Mouse (Mus musculus) bone marrow, adult 2 months (tissue): ENCODE data around the gene Gm527. TPM values are rescaled to one million over a fixed set of nuclear protein-coding genes. Genes with fewer than 3 reads are reported as not detected.

Source experiments
- H3K27ac ChIP-seq: fragments of 200-500 bp; 2 replicates; pipeline ENCODE4 v1.5.1; 2012; ENCODE audit warnings: low read depth, mild to moderate bottlenecking, control low read depth, inconsistent platforms, low read length; ENCODE audit not compliant: control insufficient read depth, poor library complexity, insufficient read depth
- H3K4me1 ChIP-seq: fragments of 200-500 bp; 2 replicates; pipeline ENCODE4 v1.6.1; 2011; ENCODE audit warnings: low read length; ENCODE audit not compliant: control insufficient read depth, insufficient read depth
- H3K4me3 ChIP-seq: fragments of 200-500 bp; replicated peaks from 2 replicates; pipeline ENCODE3; 2011; ENCODE audit warnings: mild to moderate bottlenecking, low read depth, low read length, control low read depth; ENCODE audit not compliant: control insufficient read depth
- CTCF ChIP-seq: fragments of 200-500 bp; IDR thresholded peaks from 2 replicates; pipeline ENCODE4 v1.5.1; 2011; ENCODE audit warnings: low read length, control low read depth; ENCODE audit not compliant: control insufficient read depth, insufficient read depth
- POLR2A ChIP-seq: fragments of 200-500 bp; IDR thresholded peaks from 2 replicates; pipeline ENCODE4 v1.6.1; 2011; ENCODE audit warnings: low read depth, mild to moderate bottlenecking, control low read depth, low read length, borderline replicate concordance; ENCODE audit not compliant: control insufficient read depth
- WGBS: fragments of 180-500 bp; shearing (Covaris S2); methylation state at CpG from one replicate; pipeline ENCODE4 v1.1.7; 2018; 5-methylcytosine and 5-hydroxymethylcytosine counted together
- polyA plus RNA-seq: library from polyadenylated mRNA; stranded (reverse); fragments of >200 nt; gene quantifications from 2 replicates; pipeline ENCODE4 v1.2.4, GENCODE M21; 2011; ENCODE audit warnings: low replicate concordance; ENCODE audit not compliant: missing spikeins, insufficient read depth, insufficient read length

The Gm527 gene
- polyA plus RNA-seq, result 1.7 and 3.3 TPM in 2 replicates

- H3K27ac ChIP-seq, result no peak within 1 kb of the TSS; the same call in 1 of the 2 replicates
- 0 out of 2 replicates have a peak, but pooled peaks have one; percentile 20 for TF ChIP-seq POLR2A
- TF ChIP-seq CTCF, result no peak
- 2% methylated on average over 89 of the region's 93 CpGs for WGBS
Measured at GRCm38 (mm10) chr12:64917578-64918471, at the start of gene Gm527. Gm527 (plus strand) TSS chr12:64917906.

GRCm38 (mm10) chr12:64871103-64871502 lies 46.6 kb upstream of the Gm527 start:
- WGBS, result 49% methylated on average over 4 of the region's 4 CpGs
- H3K4me3 ChIP-seq, result no peak overlapping the region
- no peak for TF ChIP-seq CTCF
- no peak for TF ChIP-seq POLR2A
- H3K4me1 ChIP-seq, result no peaks in the 10 kb centered on the region
- no peak overlapping the region for H3K27ac ChIP-seq

More at GRCm38 (mm10) chr12:64917578-64918471, at the start of gene Gm527:
- Histone ChIP-seq H3K4me1 (no peaks in the 10 kb centered on the region), H3K4me3 (peak within 1 kb of the TSS; percentile 43)

GRCm38 (mm10) chr12:64897060-64897730 lies 20.5 kb upstream of the Gm527 start:
- Histone ChIP-seq H3K27ac (no peak overlapping the region), H3K4me3 (no peak overlapping the region), H3K4me1 (no peaks in the 10 kb centered on the region)
- WGBS, result 45% methylated on average over 4 of the region's 4 CpGs
- TF ChIP-seq CTCF (peak; percentile 80), POLR2A (no peak)

DNA sequence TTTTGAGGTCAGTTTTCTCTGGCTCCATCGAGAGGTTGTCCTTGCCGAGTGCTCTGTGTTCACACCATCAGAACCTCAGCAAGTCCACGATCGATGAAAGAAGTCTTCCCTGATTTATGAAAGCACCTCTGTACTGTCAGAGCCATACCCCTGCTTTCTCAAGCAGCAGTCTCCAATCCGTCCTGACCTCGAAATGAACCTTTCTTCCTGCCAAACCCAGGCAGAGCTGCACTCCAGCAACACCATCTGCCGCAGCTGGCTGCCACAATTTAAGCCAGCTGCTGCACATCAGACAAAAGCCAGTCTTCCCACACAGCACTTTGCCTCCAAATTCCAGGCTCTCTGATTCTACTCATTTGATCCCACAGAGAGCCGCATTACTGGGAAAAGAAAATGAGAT lies 15.2 kb upstream of the Gm527 start:
- no peak overlapping the region for H3K27ac ChIP-seq
- H3K4me3 ChIP-seq, result no peak overlapping the region
- WGBS, result 45% methylated on average over 8 of the region's 8 CpGs
- H3K4me1 ChIP-seq, result no peaks in the 10 kb centered on the region
- TF ChIP-seq CTCF, result no peak
- no peak for TF ChIP-seq POLR2A

GRCm38 (mm10) chr12:64903186-64903585 lies 14.5 kb upstream of the Gm527 start:
- TF ChIP-seq POLR2A (no peak), CTCF (no peak)
- no peak overlapping the region for H3K27ac ChIP-seq
- H3K4me3 ChIP-seq, result no peak overlapping the region
- WGBS, result 71% methylated on average over 8 of the region's 8 CpGs
- no peaks in the 10 kb centered on the region for H3K4me1 ChIP-seq

- WGBS, result 55% methylated on average over 6 of the region's 6 CpGs
- Histone ChIP-seq H3K27ac (no peak overlapping the region), H3K4me3 (no peak overlapping the region), H3K4me1 (no peaks in the 10 kb centered on the region)
- no peak for TF ChIP-seq CTCF
- TF ChIP-seq POLR2A, result no peak
Measured at GRCm38 (mm10) chr12:64912996-64913395, 4.7 kb upstream of the Gm527 start.

DNA sequence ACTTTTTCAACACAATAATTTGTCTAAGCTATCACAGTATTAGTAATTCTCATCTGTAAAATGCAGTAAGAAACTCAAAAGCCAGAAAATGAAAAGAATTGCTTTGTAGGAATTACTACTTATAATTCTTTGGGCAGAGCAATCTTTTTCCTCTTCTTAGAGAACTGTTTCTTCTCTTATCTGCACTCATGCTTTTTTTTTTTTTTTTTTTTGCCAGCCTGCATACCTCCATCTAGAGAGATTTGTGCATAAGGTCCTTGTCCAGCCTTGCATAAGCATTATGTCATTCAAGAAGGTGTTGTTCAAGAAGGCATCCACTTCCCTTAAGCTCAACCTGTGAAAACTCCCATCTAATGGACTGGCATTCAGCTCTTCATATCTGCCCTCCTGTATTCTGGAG lies 971 bp upstream of the Gm527 start:
- Histone ChIP-seq H3K4me1 (no peaks in the 10 kb centered on the region), H3K4me3 (no peak overlapping the region), H3K27ac (no peak overlapping the region)
- TF ChIP-seq CTCF (no peak), POLR2A (no peak)

- WGBS, result 82% methylated on average over 2 of the region's 2 CpGs
- Histone ChIP-seq H3K4me1 (no peaks in the 10 kb centered on the region), H3K27ac (no peak overlapping the region), H3K4me3 (no peak overlapping the region)
- TF ChIP-seq POLR2A (no peak), CTCF (no peak)
Measured at GRCm38 (mm10) chr12:64937493-64937892, 19.8 kb downstream of the Gm527 start.
